Mouse (Mus musculus) testis, adult 2 months (tissue): ENCODE results near the gene Ncapd3.

Source experiments
- CTCF ChIP-seq: fragments of 200-500 bp; IDR thresholded peaks from 2 replicates; pipeline ENCODE4 v1.5.1; 2012; ENCODE audit warnings: low read depth, mild to moderate bottlenecking, inconsistent platforms, low read length, moderate library complexity; ENCODE audit not compliant: control insufficient read depth, insufficient read depth, insufficient replicate concordance
- POLR2A ChIP-seq: fragments of 200-500 bp; IDR thresholded peaks from 2 replicates; pipeline ENCODE4 v1.6.1; 2012; ENCODE audit warnings: low read depth, mild to moderate bottlenecking, inconsistent platforms, low read length, moderate library complexity; ENCODE audit not compliant: control insufficient read depth

- TF ChIP-seq CTCF = no peak
- no peak for TF ChIP-seq POLR2A
Observed at GRCm38 (mm10) chr9:27086256-27086655, 56.3 kb downstream of the Ncapd3 start.
